Mouse (Mus musculus) kidney, postnatal 25 days (tissue): ENCODE measurements around the gene Snx11.
A peak's percentile ranks its signal among the peaks of the same experiment; 100 is the strongest.
"Not testable (repeated sequence)": the region's sequence is repeated elsewhere in the genome, so short reads cannot be mapped to it uniquely, and the experiment has no call there.

Source experiments
- DNase-seq, 2 experiments: peaks; one replicate each; pipeline ENCODE4 v3.0.0; 2021; ENCODE audit warnings: mixed read lengths in 2 of 2

The Snx11 gene

DNA sequence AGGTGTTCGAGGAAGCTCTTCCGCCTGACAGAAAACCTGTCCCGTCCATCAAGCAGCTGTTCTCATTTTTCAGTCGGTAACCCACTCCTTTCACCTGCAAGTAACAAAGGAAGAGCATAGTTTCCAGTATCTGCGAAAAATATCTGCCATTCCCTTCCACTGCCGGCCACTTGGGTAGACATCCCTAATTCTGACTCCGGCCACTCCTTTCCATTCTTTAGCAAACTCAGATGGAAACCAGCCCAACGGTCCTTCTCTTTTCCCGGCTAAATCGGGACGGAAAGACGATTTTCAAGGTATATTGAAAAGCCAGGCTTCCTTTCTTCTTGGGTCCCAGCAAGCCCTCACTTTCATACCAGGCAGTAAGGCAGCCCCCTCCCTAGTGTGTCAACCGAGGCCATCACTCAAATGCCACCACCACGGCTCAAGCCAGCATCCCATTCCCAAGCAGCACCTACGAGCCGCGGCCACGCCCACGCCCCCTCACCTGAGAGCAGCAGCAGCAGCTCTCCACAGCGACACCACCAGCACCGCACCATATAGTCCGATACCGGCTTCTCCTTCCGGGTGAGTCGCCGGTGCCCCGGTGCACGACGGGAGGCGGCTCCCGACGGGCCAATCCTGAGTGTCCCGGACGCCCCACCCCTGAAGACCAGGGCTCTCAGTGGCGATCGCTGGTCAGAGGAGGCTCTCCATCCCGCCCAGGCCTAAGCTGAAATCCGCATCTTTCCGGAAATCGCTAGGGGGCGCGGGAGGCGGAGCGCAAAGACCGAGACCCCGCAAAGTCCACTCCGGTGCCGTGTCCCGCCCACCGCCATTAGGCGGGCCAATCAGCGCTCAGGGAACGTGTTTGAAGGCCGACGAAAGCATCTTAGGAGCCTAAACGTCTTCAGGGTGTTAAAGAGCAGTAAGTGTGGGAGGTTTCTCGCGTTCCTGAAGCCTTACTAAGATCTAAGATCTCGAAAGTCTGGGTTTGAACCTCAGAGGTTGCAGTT lies at the start of gene Snx11:
Snx11 (minus strand) TSS at position 592 of the 995 bp plus-strand sequence.
- DNase-seq, result peak; percentile 99 to 100

DNA sequence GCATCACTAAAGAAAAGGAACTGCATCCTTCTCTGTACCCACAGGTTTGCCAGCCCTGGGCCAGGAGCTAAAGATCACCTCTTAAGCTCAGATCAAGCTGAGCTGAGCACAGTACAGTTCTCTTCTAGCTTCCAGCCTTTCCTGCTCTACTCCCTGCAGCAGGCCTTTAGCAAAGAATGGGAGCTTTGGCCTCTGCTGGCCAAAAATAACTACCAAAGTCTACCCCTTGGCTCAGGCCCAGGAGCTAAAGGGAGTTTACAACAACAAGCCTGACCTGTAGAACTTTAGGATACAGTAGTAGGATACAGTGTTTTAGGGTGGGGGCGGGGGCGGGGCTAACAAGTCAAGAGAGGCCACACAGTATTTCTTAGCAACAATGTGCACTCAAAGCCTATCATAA lies 49.1 kb upstream of the Snx11 start:
- DNase-seq, result peak; percentile 68 to 73

GRCm38 (mm10) chr11:96824783-96825495 lies 47.6 kb upstream of the Snx11 start:
- DNase-seq, result peak; percentile 76 to 90

DNA sequence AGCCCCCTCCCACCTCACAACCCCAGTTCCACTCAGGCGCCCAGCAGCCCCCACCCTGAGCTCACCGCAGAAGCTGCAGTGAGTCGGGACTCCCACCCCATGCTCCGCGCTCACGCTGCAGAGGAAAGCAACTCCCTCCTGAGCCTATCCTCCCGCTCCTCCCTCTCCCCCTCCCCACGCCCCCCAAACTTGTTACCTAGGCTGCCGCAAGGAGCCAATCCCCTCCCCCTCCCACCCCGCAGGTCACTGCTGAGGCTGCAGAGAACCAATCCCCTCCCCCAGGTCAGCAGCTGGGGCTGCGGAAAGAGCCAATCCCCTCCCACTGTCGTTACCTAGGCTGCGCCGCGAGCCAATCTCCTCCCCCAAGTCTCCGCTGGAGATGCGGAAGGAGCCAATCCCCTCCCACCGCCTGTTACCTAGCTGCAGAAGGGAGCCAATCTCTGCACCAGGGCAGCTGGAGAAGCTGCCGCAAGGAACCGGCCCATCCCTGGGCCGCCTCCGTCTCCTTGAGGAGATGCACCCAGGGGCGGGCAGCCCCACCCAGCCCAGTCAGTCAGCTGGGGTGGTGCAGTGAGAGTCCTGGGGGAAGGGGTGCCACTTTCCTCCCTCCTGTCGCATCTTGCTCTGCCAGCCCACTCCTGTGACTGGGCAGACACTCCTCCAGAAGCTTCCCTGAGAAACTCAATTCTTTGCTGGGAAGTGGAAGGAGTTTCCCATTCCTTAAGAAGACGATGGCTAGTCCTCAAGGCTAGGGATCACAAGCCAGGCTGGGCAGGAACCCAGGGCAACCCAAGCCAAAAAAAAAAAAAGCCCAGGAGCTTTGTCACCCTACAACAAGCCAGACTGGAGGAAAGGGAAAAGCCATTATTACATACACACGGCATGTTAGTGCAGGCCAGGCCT lies 46.8 kb upstream of the Snx11 start:
- DNase-seq, result peak; percentile 92 to 97

- peak in 1 of 2 experiments; percentile 46 for DNase-seq
These were observed 46.1 kb upstream of the Snx11 start for GRCm38 (mm10) chr11:96823471-96823837.

DNA sequence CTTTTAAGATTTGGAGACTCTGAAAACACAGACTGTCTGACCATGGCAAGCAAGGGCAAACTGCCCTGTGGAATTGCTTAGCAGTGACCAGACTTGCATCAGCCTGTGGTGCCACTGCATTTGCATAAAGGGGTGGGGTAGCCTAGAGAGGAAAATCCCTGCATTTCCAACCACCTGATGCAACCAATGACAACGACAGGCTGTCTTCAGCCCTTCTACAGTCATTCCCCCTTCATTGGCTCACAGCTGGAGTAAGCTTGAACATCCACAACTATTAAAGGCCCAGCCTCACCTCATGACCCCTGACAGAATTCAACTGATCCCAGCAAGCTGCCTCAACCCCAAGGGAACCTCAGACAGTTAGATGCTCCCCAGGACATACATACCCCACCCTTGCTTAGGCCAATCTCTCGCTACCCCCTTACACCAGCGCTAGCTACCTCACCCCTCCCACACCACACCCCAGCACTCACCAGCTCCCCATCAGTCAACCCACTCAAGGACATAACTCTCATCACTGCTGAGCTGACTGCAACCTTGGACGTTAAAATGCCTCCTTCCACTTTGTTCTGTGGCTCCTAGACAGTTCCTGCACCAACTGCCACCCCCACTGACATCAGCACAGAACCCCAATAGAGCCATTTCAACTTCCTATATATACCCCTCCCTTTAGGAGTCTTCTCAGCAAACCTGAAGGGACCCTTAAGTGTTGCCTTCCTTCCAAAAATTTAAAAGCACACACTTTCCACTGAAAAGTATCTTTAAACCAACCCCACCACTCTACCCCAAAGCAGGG lies 45.5 kb upstream of the Snx11 start:
- peak in 1 of 2 experiments; percentile 59 for DNase-seq

GRCm38 (mm10) chr11:96821956-96822355 lies 44.6 kb upstream of the Snx11 start:
- no peak for DNase-seq

GRCm38 (mm10) chr11:96818128-96818710 lies 40.9 kb upstream of the Snx11 start:
- no peak for DNase-seq

DNA sequence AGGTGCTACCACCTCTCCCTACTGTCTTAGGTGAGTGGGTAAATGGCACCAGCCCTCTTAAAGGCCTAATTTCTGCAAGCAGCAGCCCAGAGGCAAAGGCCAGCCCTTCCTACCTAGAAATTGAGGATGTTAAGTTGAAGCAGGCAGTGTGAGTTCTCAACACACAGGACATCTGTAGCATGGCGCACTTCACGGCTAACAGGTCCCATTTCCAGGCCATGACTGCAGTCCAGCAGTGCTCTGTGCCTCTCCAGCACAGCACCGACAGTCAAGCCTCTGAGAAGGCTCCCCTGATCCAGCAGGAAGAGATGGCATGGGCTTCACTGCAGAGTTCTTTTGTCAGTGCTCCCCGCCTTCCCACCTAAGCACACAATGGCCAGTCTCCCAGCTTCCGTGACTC lies 39.6 kb upstream of the Snx11 start:
- no peak for DNase-seq

DNA sequence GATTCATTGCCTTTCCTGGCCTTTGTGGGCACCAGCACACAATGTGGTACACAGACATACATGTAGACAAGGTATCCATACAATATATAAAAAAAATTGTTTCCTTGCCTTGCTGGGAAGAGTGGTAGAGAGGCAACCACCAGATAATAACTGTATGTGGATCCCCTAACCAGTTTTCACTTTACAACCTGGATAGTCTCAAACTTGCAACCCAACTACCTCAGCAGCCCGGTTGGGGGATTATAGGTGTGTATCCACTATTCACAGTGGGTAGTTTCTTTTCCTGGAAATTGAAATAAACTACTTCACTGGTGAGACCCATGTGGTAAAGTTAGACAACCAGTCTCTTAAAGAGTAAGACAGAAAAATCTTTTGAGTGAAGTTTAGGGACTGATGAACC lies 39.1 kb upstream of the Snx11 start:
- no peak for DNase-seq

GRCm38 (mm10) chr11:96815895-96816294 lies 38.5 kb upstream of the Snx11 start:
- DNase-seq, result no peak

GRCm38 (mm10) chr11:96814443-96814842 lies 37.1 kb upstream of the Snx11 start:
- no peak for DNase-seq

DNA sequence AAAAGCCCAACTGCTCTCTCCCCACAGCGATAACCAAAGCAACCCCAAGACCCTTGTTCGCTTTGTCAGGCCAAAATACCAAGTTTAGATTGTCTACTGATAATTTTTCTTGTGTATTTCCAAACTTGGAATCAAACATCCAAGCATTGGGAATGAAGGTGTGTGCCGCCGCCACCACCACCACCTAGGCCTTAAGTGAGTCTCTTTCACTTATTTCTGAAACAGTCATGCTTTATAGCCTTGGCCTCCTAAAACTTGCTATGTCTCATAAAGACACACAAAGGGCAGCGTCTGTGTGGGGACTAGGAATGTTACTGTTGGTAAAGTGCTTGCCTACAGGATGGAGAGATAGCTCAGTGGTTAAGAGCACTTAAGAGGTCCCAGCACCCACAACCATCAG lies 36.6 kb upstream of the Snx11 start:
- DNase-seq, result no peak

DNA sequence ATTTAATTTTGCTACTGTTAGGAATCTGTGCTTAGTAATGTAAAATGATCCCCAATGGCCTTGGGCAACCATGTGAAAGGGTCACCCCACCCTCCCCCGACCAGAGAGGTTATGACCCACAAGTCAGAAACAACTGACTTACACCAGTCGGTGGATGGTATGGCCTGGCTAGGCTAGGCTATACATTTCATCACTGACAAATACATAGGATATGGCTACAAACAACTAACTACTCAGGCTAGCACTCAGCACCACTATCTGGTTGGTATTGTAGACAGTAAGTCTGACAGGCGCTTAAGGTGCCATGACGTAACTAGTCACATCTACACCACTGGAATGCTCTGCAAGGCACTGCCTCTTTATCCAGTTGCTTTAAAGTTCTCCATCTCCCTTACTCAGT lies 36.1 kb upstream of the Snx11 start:
- no peak for DNase-seq

DNA sequence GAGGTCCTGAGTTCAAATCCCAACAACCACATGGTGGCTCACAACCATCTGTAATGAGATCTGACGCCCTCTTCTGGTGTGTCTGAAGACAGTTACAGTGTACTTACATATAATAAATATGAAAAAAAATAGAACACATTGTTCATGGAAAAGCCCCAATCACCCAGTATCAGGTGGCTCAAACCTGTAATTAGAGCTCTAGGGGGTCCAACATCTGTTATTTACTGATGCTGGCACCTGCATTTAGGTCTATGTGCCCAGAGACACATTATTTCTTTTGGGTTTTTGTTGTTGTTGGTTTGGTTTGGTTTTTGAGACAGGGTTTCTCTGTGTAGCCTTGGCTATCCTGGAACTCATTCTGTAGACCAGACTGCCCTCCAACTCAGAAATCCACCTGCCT lies 33.8 kb upstream of the Snx11 start:
- not testable (repeated sequence) for DNase-seq

GRCm38 (mm10) chr11:96809562-96810235 lies 32.3 kb upstream of the Snx11 start:
- DNase-seq, result no peak

DNA sequence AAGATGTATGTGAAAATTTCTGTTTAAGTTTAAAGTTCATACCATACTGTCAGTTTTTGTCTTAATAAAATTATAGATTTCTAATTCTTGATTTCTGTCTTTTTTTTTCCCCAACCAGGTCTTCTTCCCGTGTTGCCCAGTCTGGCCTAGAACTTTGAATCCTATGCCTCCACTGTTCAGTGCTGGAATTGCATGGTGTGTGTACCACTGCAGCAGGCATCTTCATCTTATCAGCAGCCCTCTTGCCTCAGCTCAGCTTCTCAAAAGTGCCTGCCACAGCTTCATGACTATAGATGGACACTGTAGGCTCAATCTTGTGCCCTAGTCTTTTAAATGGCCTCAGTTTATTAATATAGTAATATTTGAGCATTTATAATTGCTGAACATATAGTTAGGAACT lies 30.7 kb upstream of the Snx11 start:
- DNase-seq, result no peak

DNA sequence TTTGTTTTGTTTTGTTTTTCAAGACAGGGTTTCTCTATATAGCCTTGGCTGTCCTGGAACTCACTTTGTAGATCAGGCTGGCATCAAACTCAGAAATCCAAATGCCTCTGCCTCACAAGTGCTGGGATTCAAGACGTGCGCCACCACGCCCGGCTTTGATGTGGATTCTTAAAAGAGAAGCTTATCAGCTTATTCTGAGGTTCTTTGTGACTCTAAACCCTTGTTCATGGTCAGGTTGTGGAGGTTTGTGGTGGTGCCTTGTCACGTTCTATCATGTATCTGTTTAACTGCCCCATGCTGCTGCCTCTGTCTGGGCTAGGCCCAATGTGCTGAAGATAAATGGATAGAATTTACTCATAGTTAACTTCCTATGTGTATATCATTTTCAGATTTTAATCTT lies 28.2 kb upstream of the Snx11 start:
- DNase-seq, result no peak

DNA sequence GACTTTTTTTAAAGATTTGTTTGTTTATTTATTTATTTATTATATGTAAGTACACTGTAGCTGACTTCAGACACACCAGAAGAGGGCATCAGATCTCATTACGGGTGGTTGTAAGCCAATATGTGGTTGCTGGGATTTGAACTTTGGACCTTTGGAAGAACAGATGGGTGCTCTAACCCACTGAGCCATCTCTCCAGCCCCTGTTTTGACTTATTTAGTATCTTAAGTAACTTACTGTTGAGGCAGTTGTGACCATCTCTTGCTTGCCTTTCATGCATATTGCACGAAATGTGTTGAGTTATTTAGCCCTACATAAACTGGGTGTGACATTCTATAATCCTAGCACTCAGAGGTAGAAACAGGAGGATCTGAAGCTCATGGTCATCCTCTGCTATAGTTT lies 22.2 kb upstream of the Snx11 start:
- DNase-seq, result no peak

DNA sequence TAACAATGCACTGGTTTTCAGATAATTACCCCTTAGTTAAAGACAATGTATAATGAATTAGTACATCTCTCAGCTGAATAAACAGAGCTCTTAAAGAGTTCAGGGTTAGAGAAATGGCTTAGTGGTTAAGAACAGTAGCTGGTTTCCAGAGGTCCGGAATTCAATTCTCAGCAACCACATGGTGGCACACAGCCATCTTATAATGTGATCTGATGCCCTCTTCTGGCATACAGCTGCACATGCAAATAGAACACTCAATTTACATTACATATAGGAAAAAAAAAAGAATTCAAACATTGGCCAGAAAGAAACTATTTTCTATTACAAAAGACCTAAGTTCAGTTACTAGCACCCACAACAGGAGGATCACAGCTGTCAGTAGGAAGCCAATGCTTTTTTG lies 19.2 kb upstream of the Snx11 start:
- DNase-seq, result peak in 1 of 2 experiments; percentile 19

DNA sequence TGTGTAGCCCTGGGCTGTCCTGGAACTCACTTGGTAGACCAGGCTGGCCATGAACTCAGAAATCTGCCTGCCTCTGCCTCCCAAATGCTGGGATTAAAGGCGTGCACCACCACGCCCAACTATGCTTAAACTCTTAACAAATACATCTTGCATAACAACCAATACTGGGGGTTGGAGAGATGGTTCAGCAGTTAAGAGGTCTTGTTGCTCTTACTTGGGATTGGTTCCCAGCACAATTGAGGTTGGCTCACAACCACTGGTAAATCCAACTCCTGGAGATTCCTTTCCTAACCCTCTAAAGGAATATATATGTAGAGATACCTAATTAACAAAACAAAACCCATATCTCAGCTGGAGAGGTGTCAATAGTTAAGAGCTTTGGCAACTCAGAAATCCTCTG lies 18.7 kb upstream of the Snx11 start:
- DNase-seq, result no peak
